Mouse (Mus musculus) ovary, postnatal 36 days (tissue): Measurements from ENCODE around the gene Gjc2.
"Not testable (repeated sequence)": the region's sequence is repeated elsewhere in the genome, so short reads cannot be mapped to it uniquely, and the experiment has no call there.

Experiments used
- DNase-seq: peaks from one replicate; pipeline ENCODE4 v3.0.0; 2022; ENCODE audit warnings: low spot score, mixed read lengths

Gene Gjc2

DNA sequence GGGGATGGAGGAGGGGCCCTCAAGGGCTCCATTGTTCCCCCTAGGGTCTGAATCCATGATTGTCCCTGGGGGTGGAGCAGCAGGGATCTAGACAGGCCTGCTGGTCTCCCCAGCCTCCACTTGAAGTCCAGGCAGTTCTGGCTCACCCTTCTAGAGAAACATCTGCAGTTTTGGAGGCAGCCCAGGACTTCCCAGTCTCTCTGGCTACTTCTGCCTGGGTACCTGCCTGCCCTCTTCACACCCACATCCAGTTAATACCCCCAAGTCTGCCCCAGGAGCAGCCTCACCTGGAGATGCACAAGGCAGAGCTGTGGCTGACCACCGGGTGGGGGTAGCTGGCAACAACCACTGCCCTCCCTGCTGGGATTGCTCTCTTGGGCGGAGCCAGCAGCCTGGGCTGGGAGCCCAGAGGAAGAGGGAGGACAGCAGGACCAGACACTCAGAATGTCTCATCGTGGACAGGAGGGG, at the start of gene Gjc2:
Gjc2 (minus strand) TSS at position 350 of the 468 bp plus-strand sequence.
- DNase-seq: peak; percentile 67

DNA sequence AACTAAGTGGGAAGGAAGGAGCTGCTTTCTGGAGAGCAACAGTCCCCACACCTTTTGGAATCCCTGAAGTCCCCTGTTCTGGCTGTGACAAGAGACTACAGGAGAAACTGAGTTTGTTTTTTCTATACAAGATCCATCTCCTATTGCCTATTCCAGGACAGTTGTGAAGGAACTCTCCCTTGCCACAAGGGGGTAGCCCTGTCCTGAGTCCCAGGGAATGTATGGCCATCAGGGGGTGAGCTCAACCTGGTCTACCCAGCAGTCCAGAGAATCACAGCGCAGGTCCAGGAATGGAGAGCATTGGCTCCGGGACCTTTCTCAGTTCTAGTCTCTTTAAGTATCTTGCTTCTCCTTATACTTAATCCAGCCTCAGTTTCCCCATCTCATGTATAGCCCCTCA, 49.8 kb upstream of the Gjc2 start:
- no peak for DNase-seq

DNA sequence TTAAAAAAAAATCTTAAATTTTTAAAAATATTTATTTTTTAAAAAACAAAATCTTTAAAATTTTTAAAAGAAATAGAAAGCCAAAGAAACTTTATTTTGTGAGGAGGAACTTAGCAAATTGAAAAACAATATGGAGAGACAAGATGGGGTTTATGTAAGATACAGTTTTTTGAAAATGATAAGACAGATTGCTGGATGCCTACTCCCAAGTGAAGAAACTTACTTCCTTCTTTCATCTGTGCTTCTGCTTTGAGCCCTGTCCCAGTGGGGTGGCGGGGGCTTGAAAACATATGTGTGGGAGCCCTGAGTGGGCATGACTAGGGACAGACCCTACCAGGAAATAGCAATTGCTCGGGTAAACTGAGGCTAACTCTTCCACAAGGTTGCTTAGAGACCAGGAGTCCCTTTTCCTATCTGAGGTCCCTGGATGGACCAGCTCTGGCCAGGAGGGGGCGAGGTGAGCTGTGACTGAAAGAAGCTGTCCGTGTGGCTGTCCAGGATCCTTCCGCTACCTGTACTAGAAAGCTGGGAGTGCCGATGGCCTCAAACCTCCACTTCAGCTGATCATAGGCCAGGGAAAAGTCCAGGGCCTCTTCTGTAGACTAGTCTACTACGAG, 47.2 kb upstream of the Gjc2 start:
- peak; percentile 69 for DNase-seq

DNA sequence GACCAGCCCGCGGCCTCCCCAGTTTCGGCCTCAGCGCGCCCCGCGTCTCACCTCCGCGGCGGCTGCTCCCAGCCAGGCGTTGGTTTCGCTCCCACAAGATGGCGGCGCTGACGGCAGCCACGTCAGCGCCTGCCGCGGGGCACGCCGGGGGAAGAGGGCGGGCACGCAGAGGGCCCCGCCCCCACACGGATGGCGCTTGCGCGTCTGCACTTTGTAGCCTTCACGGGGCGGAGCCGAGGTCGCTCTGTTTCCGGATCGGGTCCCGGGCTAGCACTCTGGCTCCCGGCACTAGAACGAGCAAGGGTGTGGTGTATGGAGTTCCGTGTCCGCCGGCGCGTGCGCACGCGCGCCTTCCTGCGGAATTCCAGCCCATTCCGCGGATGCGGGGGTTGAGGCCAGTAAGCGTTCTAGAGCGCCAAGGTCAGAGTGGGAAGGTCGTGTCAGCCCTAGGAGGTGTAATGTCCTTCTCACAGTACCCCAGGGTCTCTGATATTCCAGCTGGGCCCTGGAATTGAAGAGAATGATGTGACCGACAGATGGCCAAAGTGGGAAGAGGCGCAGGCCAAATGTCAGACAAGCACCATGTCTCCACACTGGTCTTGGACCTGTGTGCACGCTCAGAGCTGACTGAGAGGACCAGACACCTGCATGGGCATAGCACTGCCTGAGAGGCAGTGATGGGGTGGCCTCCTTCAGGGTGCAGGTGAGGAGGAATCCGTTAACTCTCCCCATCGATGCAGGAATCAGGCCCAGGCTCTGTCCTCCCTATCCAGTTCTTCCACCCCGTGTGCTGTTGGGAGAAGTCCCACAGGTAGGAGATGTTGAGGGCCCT, 45.3 kb upstream of the Gjc2 start, which contains the start of gene Arf1:
Arf1 (minus strand) TSS at position 149 of the 832 bp plus-strand sequence.
- DNase-seq: peak; percentile 98

DNA sequence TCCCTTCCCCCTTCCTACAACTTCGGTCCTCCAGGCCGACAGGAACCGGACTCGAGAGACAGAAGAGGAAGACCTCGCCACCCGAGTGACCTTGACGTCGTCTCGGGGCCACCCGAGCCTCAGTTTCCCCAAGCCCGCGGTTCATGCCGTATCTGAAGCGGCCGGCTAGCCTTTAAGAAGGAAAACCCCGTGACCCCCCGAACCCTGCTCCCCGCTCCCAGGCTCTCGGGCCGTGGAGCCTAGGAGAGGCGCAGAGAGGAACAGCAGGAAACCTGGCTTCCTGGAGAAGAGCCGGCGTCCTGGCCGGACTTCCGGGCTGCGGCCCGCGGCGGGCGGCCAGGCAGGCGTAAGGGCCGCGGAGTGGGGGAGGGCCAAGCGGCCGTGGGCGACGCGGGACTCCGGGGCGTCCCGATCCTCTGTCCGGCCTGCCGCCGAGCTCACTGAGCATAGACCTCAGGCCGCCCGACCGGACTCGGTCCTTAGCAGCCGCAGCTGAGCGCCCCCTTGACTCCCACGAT, 44.6 kb upstream of the Gjc2 start:
- no peak for DNase-seq

DNA sequence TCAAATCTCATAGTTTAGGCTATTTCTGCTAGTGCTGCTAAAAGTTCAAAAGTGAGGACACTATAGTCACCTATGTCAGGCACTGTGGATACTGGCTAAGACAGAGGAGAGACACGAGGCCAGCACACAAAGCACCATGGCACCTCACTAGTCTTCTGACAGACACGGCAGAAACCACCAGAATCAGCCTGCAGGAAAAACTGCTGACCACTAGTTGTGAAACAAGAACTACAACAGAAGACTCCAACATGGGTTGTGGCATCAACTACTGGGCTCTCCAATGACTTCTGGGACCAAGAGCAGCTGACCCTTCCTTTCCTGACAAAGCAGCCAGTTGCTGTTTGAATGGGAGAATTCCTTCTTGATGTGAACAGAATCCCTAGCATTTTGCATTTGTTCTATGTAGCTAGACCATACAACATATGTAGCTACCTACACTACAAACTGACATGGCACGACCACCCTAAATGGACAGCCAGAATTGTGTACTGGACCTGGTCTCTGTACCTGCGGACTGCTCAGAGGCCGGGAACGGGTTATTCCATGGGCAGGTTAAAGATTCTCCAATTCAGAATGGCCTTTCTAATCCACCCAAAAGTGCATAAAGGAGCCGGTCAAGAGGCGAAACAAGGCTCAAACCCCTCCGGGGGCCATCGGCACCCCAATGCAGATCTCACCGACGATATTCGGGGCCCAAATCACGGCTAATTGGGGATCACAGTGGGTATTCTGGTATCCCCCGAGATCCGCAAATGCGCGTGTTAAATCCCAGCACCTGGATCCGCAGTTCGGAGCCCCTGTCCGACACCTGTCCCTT, 44.0 kb upstream of the Gjc2 start:
- DNase-seq: no peak

DNA sequence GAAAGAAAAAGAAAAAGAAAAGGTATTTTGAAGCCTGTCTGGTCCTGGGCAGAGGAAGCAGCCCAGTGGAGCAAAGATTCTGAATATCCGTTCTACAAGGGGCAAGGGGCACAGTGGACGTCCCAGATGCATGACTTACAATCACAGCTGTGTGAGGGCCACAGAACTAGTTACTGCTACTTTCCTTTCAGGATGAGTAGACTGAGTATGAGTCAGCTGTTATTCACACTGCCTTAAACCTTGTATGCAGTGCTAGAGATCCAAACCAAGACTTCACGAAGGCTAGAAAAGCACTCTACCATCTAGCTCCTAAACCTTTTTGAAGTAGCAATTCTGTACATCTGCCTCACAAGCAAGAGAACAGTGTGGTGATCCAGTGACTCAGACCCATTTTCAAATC, 43.2 kb upstream of the Gjc2 start:
- no peak for DNase-seq

DNA sequence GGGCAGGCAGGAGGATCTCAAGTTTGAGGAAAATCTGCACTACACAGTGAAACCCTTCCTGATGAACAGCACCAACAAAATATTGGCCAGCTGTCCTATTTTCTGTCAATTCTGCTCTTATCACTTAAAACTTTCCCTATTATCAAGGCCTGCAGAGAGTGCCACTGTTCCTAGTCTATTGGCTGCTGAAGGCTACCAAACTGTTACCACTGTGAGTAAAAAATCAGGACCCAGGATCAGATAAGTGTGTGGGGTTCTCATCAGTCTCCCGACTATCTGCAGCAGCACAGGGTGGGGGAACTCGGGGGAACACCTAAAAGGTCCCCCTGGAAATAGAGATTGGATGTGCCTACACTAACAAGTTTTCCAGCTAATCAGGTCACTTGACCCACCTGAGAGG, 42.2 kb upstream of the Gjc2 start:
- DNase-seq: no peak

DNA sequence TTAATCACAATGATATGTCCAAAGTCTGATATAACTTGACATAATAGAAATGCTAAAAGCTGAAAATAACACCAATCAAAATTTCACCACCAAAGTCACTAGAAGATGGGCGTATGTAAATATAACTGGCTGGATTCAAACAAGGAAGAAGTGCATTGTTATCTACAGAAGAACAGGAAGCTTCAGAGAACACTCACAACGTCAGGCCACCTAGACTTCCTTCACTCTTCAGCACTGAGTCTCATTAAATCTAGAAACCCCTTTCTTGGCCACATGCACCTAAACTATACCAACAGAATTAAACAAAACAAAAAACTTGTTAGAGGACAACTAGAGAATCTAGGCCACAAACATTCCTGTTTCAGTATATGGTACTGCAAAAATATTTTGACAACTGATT, 41.5 kb upstream of the Gjc2 start:
- DNase-seq: no peak

DNA sequence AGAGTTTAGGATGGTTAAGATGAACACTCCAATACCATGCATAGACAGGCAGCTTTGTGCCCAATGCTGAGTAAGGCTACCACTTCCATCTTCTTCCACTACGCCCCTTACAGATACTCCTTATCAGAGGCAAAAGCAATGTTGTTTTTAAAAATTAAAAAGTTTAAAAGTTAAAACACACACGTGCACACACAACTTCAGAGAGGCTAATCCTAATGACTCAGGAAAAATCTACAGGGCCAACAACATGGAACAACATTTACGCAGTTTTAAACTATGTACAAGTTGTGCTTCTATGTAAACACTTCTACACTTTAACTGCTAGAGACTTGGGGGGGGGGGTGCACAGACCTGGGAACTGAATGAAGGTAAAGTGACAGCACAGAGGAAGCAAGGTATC, 41.0 kb upstream of the Gjc2 start:
- DNase-seq: no peak

DNA sequence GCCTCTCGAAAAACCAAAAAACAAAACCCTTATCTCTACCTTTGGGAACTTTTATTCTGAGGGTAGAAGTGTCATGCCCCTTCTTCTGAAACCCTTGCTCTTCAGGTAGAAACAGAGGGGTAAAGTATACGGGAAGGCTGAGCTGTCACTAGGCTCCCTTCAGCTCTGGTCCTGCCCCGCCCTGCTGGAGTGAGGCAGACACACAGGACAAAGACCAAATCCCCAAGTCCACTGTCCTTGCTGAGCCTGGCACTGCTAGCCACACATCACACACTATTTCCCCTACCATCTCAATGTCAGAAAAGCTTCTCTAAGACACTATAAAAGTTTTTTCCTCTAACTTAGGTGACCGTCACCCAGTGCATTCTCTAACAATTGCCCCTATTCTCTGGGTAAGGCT, 39.3 kb upstream of the Gjc2 start:
- DNase-seq: no peak

DNA sequence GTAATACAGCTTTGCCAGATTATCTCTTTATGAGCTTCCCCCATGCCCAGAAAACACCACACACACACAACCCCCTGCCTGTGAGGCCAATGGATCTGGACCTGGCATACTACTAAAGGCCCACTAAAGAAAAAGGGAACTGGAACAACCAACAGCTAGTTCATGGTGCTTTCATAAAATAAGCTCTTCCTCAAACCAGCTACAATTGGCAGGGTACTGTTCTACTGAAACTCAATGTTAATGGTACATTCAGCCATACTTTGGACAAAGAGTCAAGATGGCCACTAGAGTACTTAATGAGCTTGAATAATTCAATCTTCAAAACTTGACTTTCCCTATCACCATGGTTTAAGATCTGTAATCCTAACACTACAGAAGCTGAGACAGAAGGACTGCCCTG, 38.6 kb upstream of the Gjc2 start:
- no peak for DNase-seq

DNA sequence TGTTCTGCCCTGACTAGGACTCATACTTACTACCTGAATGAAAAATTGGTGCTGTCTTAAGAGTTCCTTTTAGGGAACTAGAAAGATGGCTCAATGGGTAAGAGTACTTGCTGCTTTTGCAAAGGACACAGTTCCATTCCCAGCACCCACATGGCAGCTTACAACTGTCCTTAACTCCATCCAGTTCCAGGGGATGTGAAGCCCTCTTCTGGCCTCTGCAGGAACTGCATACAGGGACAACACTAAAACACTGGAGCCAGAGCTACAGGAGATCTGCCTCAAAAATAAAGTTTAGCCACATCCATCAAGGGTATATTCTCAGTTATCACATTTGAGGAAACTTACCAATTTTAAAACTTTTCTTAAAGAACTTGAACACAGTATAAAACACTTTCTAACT, 36.1 kb upstream of the Gjc2 start:
- peak; percentile 14 for DNase-seq

DNA sequence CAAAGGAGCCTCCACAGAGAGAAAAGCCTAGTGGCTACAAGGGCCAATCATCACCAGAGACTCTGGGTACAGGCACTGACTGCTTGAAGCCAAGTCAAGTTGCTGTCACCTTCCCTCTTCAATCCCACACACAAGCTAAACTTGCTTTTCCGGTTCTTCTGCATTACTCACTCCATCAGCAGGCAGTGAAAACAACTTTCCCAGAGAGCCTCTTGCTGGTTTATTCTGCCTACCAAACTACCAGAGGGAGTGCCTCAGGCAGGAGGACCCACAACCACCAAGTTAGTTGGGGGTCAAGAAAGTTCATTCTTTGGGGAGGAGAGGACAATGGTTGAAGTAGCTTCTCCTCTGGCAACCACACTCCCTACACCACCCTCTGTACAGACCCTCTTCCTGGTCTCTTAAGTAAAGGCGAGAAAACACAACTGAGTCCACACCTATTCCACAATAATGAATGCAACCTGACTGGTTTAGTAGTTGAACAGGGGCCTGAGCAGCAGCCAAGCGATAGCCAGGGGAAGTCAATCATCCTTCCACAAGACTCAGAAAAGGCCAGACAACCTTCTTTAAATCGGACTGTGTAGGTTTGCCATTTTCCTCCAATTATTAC, 35.5 kb upstream of the Gjc2 start:
- no peak for DNase-seq

DNA sequence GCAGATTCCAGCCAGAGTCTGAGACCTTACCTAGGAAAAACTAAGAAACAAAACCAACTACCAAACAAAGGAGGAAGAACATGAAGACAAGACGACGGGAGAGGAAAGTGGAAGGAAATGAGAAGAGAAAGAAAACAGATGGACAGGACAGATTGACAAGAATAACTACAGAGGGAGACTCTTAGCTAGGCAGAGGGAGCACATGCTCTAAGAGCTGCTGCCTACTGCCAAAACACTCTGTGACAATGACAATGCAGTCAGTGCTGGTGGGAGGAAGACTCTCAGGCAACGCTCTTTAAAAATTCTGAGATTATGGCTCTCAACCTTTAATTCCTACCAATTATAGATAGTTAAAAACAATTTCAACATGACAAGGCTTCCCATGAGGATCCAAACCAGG, 33.9 kb upstream of the Gjc2 start:
- DNase-seq: no peak

DNA sequence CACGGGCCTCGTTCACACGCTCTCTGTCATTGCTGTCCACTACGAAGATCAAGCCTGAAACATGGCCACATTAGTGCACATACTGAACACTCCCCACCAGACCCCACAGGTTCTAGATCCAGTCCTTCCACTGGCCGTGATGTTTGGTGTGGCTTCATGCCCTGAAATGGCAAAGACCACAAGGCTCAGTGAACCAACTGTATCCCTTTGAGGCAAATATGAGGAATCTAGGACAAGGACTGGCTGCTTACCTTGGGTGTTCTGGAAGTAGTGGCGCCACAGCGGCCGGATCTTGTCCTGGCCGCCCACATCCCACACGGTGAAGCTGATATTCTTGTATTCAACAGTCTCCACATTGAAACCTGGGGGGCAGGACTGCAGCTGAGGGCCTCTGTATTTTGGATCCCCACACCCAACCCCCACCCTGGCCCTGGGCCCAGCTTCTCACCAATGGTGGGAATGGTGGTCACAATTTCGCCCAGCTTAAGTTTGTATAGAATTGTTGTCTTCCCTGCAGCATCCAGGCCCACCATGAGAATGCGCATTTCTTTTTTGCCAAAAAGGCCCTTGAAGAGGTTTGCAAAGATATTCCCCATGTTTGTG, 30.0 kb upstream of the Gjc2 start:
- DNase-seq: no peak

DNA sequence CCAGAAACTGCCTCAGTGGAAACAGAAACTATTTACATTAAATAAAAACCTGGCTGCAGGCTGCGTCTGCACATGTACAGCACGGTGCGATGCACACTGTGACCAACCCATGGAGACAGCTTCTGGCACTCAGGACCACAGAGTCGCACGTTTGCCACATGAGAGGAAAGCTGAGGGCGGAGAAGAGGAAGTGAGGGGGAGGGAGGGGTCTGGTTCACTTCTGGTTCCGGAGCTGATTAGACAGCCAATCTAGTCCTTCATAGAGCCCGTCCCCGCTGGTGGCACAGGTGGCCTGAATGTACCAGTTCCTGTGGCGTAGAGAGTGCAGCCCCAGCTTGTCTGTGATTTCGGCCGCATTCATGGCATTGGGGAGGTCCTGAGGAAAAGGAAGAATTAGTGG, 29.3 kb upstream of the Gjc2 start:
- DNase-seq: not testable (repeated sequence)

DNA sequence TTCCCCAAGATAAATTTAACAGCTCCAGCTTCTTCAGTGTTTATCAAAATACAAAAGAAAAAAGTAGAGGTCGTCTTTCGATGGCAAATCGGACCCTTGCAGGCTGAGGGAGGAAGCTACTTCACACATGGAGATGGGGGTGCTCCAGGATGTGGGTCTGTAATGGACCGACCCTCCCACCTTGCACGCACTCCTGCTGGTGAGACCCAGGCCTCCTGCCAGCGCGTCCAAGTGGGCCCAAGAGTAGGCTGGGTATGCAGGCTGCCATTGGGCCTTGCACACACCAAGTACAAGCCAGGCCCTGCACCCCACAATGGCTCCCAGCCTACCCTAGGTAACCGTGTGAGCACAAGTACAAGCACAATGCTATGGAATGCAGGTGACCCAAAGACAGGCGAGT, 28.5 kb upstream of the Gjc2 start:
- DNase-seq: not testable (repeated sequence)

DNA sequence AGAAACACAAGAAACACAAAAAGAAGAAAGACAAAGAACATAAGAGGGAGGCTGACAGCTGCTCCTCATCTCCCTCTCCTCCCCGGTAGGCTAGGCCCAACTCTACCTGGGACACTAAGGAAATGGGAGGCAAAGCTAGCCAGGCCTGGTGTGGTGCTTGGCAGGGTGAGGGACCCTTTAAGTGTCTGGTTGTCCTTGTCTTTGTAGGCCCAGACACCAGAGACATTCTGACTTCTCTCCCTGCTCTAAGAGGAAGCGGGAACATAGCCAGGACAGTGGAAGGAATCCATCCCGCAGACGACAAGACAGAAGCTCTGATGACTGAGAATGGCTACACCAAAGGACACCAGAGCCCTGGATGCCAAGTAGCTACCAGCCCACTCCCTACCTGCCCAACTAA, 27.0 kb upstream of the Gjc2 start:
- no peak for DNase-seq

DNA sequence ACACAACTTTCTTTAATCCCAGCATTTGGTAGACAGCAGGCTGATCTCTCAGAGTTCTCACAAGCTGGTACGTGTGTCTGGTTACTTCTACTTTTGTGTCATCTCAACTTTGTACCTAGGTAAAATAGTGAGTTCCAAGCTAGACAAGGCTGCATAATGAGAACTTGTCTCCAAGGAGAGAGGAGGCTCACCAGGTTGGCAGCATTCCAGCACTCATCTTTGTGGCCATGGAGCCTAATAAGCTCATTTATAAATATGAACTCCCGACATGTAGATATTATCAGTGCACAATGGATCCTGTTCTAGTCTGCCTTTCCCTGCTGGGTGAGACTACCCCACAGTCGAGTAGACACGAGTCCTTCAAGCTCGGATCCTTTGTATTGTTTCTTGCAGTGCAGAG, 26.6 kb upstream of the Gjc2 start:
- DNase-seq: no peak

DNA sequence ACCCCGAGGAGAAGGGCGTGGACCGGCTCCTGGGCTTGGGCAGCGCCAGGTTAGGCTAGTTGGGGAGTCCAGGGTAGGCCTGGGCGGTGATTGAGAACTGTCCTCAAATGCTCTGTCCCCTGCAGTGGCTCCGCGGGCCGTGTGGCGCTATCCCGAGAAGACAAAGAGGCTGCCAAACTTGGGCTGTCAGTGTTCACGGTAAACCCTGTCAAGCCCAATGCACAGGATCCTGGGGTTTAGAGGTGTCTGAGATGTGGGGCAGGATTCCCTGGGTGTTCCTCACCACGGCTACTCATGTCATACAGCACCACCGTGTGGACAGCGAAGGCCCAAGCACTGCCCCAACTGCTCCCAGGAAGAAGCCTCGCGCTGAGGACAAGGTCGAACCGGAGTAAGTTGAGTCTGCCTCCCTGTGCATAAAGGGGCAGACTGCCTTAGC, 26.0 kb upstream of the Gjc2 start:
- DNase-seq: peak; percentile 74
